Mouse (Mus musculus) embryonic facial prominence, embryonic 12.5 days (tissue): ENCODE data around the gene Calml3. TPM values are rescaled to one million over a fixed set of nuclear protein-coding genes. Genes with fewer than 3 reads are reported as not detected.
"Not testable (repeated sequence)": the region's sequence is repeated elsewhere in the genome, so short reads cannot be mapped to it uniquely, and the experiment has no call there.

ENCODE experiments used
- ATAC-seq: fragments of 200-750 bp; cut with Nextera tagmentation; 2 replicates; pipeline ENCODE4 v1.8.0; 2017; ENCODE audit not compliant: insufficient number of reproducible peaks, insufficient read depth, low FRiP score, low TSS enrichment
- H3K27ac ChIP-seq: fragments of 300-500 bp; sonication (generic); 2 replicates; pipeline ENCODE4 v1.5.1; 2016; ENCODE audit warnings: mild to moderate bottlenecking
- H3K27me3 ChIP-seq: fragments of 300-500 bp; sonication (generic); 2 replicates; pipeline ENCODE4 v1.6.1; 2016; ENCODE audit warnings: mild to moderate bottlenecking, moderate library complexity
- H3K36me3 ChIP-seq: fragments of 300-500 bp; sonication (generic); 2 replicates; pipeline ENCODE4 v1.6.1; 2016; ENCODE audit warnings: mild to moderate bottlenecking
- H3K4me1 ChIP-seq: fragments of 300-500 bp; sonication (generic); 2 replicates; pipeline ENCODE4 v1.6.1; 2016
- H3K4me2 ChIP-seq: fragments of 300-500 bp; sonication (generic); replicated peaks from 2 replicates; pipeline ENCODE4 v1.6.1; 2016; ENCODE audit warnings: mild to moderate bottlenecking, moderate library complexity
- H3K4me3 ChIP-seq: fragments of 300-500 bp; sonication (generic); 2 replicates; pipeline ENCODE4 v1.5.1; 2016; ENCODE audit warnings: mild to moderate bottlenecking
- H3K9ac ChIP-seq: fragments of 300-500 bp; sonication (generic); 2 replicates; pipeline ENCODE4 v1.6.1; 2016; ENCODE audit warnings: mild to moderate bottlenecking, moderate library complexity
- H3K9me3 ChIP-seq: fragments of 300-500 bp; sonication (generic); 2 replicates; pipeline ENCODE4 v1.6.1; 2016; ENCODE audit warnings: mild to moderate bottlenecking, moderate library complexity
- WGBS: fragments of 180-500 bp; shearing (Covaris S2); methylation state at CpG from one replicate; pipeline ENCODE4 v1.1.7; 2016; 5-methylcytosine and 5-hydroxymethylcytosine counted together
- polyA plus RNA-seq: library from polyadenylated mRNA; unstranded; fragments of >200 nt; fragmentation: Nextera tagmentation; extraction: Ambion mirVana; gene quantifications from 2 replicates; pipeline ENCODE4 v1.2.1, GENCODE M21; 2016

The Calml3 gene
- polyA plus RNA-seq, result 0.41 and 0.61 TPM in 2 replicates

- no peak within 1 kb of the TSS for H3K4me2 ChIP-seq
Observed at GRCm38 (mm10) chr13:3804186-3804585, at the start of gene Calml3. TSS of gene Calml3 (minus strand) at chr13:3804316.

DNA sequence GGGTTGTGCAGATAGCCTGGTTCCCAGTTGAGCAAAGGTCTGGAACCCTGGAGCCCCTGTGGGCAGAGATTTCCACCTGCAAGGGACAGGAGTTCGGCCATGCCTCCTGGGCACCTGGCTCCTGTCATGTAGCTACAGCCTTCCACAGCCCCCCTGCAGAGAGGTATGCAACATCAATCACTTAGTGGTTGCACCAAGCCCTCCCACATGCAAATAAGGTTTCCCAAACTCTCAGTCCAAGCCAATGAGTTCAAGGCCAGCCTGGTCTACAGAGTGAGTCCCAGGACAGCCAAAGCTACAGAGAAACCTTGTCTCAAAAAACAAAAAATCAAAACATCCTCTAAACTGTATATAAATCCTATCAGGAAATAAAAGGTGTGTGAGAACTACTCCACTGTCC lies 46.2 kb upstream of the Calml3 start:
- no peak overlapping the region for H3K4me3 ChIP-seq
- 88% methylated on average over 1 of the region's 1 CpGs for WGBS
- no peaks in the 10 kb centered on the region for H3K9me3 ChIP-seq
- H3K4me2 ChIP-seq, result no peak overlapping the region
- H3K9ac ChIP-seq, result no peak overlapping the region
- no peak for ATAC-seq
- H3K27ac ChIP-seq, result no peak overlapping the region
- no peaks in the 10 kb centered on the region for H3K4me1 ChIP-seq
- H3K36me3 ChIP-seq, result no peaks in the 10 kb centered on the region
- H3K27me3 ChIP-seq, result no peaks in the 10 kb centered on the region

More at GRCm38 (mm10) chr13:3804186-3804585, at the start of gene Calml3:
- H3K36me3 ChIP-seq, result no peaks in the 10 kb centered on the region
- no peak for ATAC-seq
- no peaks in the 10 kb centered on the region for H3K9me3 ChIP-seq
- WGBS, result 80% methylated on average over 13 of the region's 13 CpGs
- H3K27me3 ChIP-seq, result no peaks in the 10 kb centered on the region
- no peak within 1 kb of the TSS for H3K27ac ChIP-seq
- no peak within 1 kb of the TSS for H3K4me3 ChIP-seq
- H3K4me1 ChIP-seq, result 0 out of 2 replicates have a peak, but pooled peaks cover 4% of the 10 kb centered on the region
- H3K9ac ChIP-seq, result no peak within 1 kb of the TSS

DNA sequence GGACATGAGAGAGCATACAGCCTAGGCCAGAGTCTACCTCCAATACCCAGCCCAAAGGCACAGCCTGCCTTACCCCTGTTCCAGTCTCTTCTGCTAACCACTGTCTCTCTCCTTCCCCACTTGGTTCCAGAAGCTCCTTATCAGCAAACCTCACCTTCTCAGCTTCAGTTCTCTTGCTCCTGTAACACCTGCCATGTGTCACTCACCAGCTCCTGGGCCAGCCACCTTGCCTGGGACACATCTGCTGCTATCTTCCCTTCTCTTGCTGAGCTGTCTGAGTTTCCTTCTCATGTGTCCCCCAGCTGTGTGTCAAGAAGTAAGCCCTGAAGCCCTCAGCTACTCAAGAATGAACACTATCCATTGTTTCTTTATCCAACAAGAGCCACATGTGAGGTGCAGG lies 36.5 kb upstream of the Calml3 start:
- H3K27ac ChIP-seq, H3K36me3 ChIP-seq: not testable (repeated sequence)

GRCm38 (mm10) chr13:3837312-3837807 lies 33.2 kb upstream of the Calml3 start, which contains the start of gene Calm4:
TSS of gene Calm4 (plus strand) at chr13:3837757.
- H3K27ac ChIP-seq, H3K9me3 ChIP-seq, H3K4me3 ChIP-seq, H3K4me2 ChIP-seq, H3K4me1 ChIP-seq, H3K27me3 ChIP-seq, H3K9ac ChIP-seq, H3K36me3 ChIP-seq: not testable (repeated sequence)
- 0 out of 2 replicates have a peak, but pooled peaks have one; percentile 67 for ATAC-seq

More for the DNA sequence above, 36.5 kb upstream of the Calml3 start:
- not testable (repeated sequence) for H3K4me1 ChIP-seq, H3K9ac ChIP-seq, H3K9me3 ChIP-seq, H3K4me3 ChIP-seq, H3K4me2 ChIP-seq, ATAC-seq, H3K27me3 ChIP-seq

DNA sequence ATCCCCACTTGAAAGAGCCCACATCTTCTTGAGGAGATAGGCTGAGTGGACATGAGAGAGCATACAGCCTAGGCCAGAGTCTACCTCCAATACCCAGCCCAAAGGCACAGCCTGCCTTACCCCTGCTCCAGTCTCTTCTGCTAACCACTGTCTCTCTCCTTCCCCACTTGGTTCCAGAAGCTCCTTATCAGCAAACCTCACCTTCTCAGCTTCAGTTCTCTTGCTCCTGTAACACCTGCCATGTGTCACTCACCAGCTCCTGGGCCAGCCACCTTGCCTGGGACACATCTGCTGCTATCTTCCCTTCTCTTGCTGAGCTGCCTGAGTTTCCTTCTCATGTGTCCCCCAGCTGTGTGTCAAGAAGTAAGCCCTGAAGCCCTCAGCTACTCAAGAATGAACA lies 29.5 kb upstream of the Calml3 start:
- not testable (repeated sequence) for H3K36me3 ChIP-seq, H3K4me2 ChIP-seq, H3K9me3 ChIP-seq, H3K27me3 ChIP-seq, H3K9ac ChIP-seq, H3K27ac ChIP-seq, ATAC-seq, H3K4me1 ChIP-seq, H3K4me3 ChIP-seq

GRCm38 (mm10) chr13:3832450-3832849 lies 28.3 kb upstream of the Calml3 start:
- Histone ChIP-seq H3K4me2 (no peak overlapping the region), H3K27me3 (no peaks in the 10 kb centered on the region), H3K9ac (no peak overlapping the region), H3K4me1 (no peaks in the 10 kb centered on the region), H3K9me3 (no peaks in the 10 kb centered on the region), H3K4me3 (no peak overlapping the region), H3K27ac (no peak overlapping the region), H3K36me3 (no peaks in the 10 kb centered on the region)
- ATAC-seq, result no peak
- 55% methylated on average over 2 of the region's 2 CpGs for WGBS

DNA sequence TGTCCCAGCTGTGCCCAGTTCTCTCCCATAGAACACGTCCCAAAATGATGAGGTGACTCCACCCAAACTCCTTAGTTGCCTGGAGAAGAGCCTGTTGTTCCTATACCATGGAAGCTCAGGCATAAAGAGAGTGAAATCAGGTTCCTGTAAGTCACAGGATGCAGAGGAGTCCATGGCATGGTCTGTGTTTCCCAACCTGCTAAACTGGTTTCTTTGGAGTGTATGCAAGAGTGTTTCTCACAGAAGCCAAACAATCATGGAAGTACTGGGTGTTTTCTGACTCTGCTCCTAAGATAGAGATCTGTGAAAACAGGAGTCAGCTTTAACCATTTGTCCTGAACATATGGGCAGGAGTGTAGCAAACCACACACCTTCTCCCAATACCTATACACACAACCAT lies 27.9 kb upstream of the Calml3 start:
- H3K9me3 ChIP-seq, result no peaks in the 10 kb centered on the region
- ATAC-seq, result no peak
- no peak overlapping the region for H3K27ac ChIP-seq
- 74% methylated on average over 1 of the region's 1 CpGs for WGBS
- no peak overlapping the region for H3K9ac ChIP-seq
- H3K27me3 ChIP-seq, result no peaks in the 10 kb centered on the region
- H3K36me3 ChIP-seq, result no peaks in the 10 kb centered on the region
- H3K4me2 ChIP-seq, result no peak overlapping the region
- no peaks in the 10 kb centered on the region for H3K4me1 ChIP-seq
- H3K4me3 ChIP-seq, result no peak overlapping the region

- H3K4me3 ChIP-seq, result no peak overlapping the region
- WGBS, result 84% methylated on average over 5 of the region's 5 CpGs
- ATAC-seq, result no peak
- no peaks in the 10 kb centered on the region for H3K9me3 ChIP-seq
- H3K9ac ChIP-seq, result no peak overlapping the region
- H3K36me3 ChIP-seq, result no peaks in the 10 kb centered on the region
- H3K4me1 ChIP-seq, result no peaks in the 10 kb centered on the region
- H3K27me3 ChIP-seq, result no peaks in the 10 kb centered on the region
- no peak overlapping the region for H3K27ac ChIP-seq
- H3K4me2 ChIP-seq, result no peak overlapping the region
Observed at GRCm38 (mm10) chr13:3831546-3831945, 27.4 kb upstream of the Calml3 start.

DNA sequence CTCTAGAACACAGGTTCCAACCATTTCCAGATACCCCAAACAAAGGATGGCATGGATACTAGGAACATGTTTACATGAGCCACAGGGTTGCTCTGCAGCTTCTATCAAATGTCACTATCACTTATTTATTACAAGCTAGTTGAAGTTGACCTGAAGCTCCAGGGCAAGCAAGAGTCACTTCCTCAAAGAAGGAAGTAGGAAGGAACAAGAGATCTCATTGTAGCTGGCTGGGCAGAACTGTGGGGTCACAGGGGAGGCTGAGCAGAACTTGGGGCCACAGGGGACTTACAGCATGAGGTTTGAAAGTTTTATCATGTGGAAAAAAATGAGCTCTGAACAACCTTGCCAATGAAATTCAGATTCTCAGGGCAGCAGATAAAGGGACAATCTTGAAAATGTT lies 21.6 kb upstream of the Calml3 start:
- Histone ChIP-seq H3K9ac (no peak overlapping the region), H3K27ac (no peak overlapping the region), H3K4me1 (no peaks in the 10 kb centered on the region), H3K4me2 (no peak overlapping the region), H3K9me3 (no peaks in the 10 kb centered on the region), H3K4me3 (no peak overlapping the region), H3K27me3 (no peaks in the 10 kb centered on the region), H3K36me3 (no peaks in the 10 kb centered on the region)
- no peak for ATAC-seq

- no peaks in the 10 kb centered on the region for H3K4me1 ChIP-seq
- H3K27me3 ChIP-seq, result no peaks in the 10 kb centered on the region
- no peaks in the 10 kb centered on the region for H3K36me3 ChIP-seq
- H3K9ac ChIP-seq, result no peak overlapping the region
- no peak for ATAC-seq
- H3K4me2 ChIP-seq, result no peak overlapping the region
- H3K9me3 ChIP-seq, result no peaks in the 10 kb centered on the region
- WGBS, result 54% methylated on average over 4 of the region's 4 CpGs
- H3K4me3 ChIP-seq, result no peak overlapping the region
- no peak overlapping the region for H3K27ac ChIP-seq
Observed at GRCm38 (mm10) chr13:3822105-3822504, 18.0 kb upstream of the Calml3 start.

GRCm38 (mm10) chr13:3818740-3819076 lies 14.6 kb upstream of the Calml3 start:
- no peak for ATAC-seq
- no peaks in the 10 kb centered on the region for H3K4me1 ChIP-seq
- H3K9me3 ChIP-seq, result no peaks in the 10 kb centered on the region
- H3K4me3 ChIP-seq, result no peak overlapping the region
- H3K9ac ChIP-seq, result no peak overlapping the region
- no peaks in the 10 kb centered on the region for H3K27me3 ChIP-seq
- no peak overlapping the region for H3K4me2 ChIP-seq
- no peak overlapping the region for H3K27ac ChIP-seq
- H3K36me3 ChIP-seq, result no peaks in the 10 kb centered on the region
- WGBS, result 85% methylated on average over 2 of the region's 2 CpGs

GRCm38 (mm10) chr13:3818012-3818739 lies 14.1 kb upstream of the Calml3 start:
- Histone ChIP-seq H3K4me3 (no peak overlapping the region), H3K36me3 (no peaks in the 10 kb centered on the region), H3K27ac (no peak overlapping the region), H3K9me3 (no peaks in the 10 kb centered on the region), H3K4me1 (no peaks in the 10 kb centered on the region), H3K27me3 (no peaks in the 10 kb centered on the region), H3K9ac (no peak overlapping the region), H3K4me2 (no peak overlapping the region)
- ATAC-seq, result no peak
- 74% methylated on average over 5 of the region's 5 CpGs for WGBS
